Mouse (Mus musculus) stomach, postnatal 0 days (tissue): Measurements from ENCODE around the gene Tpbgl.

Source experiments
- CTCF ChIP-seq: IDR thresholded peaks from 2 replicates; pipeline ENCODE4 v1.5.1; 2016; ENCODE audit warnings: antibody characterized with exemption, low read depth, mild to moderate bottlenecking, moderate library complexity
- EP300 ChIP-seq: optimal IDR thresholded peaks from 2 replicates; pipeline ENCODE3; 2016; ENCODE audit warnings: antibody characterized with exemption

DNA sequence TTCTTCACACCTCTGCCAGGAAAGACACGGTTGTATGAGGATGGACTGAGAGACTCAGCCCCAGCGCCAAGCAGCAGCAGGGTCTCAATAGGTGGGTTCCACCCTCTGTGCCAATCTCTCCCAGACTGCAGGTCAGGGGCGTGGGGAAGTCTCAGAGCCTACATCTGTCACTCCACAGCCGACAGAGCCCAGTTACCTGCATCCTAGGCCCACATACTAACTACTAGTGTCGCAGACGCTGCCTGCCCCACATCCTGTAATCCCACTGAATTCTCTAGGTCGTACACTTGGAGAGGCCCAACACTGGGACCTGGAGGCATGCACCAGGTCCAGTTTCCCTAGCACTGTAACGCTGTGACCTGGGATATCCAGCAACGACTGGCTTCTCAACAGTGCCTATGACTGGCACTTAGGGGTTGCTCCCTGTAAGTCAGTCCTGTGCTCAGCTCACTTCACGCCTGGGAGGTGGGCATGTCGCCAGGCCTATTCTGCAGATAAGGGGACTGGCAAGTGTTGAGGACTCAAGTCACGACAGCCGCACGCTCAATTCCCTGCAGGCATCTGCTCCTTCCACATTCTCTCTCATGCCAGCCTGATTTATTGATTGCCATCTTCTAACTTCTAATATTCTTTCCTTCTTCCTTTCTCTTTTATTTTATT lies 34.8 kb upstream of the Tpbgl start:
- TF ChIP-seq CTCF (no peak), EP300 (no peak)
